Mouse (Mus musculus): Measurements from ENCODE around the gene Eipr1. TPM values are rescaled to one million over a fixed set of nuclear protein-coding genes. Genes with fewer than 3 reads are reported as not detected.

The Eipr1 gene
- polyA plus RNA-seq, 1 experiment from 2014 or later = 22.4 TPM

Other genes starting within 250 kb of the Eipr1 start
- gene Dcdc2c, start 199.4 kb upstream of the Eipr1 start, polyA plus RNA-seq (2015; fragmentation: Nextera tagmentation; extraction: Ambion mirVana) = 0.06 TPM in 1 of 2 replicates, not detected in the other
- not detected in 2 replicates for gene Allc, start 169.3 kb upstream of the Eipr1 start, polyA plus RNA-seq (2015; fragmentation: Nextera tagmentation; extraction: Ambion mirVana)
- 0.57 and 0.85 TPM in 2 replicates for gene Colec11, start 128.4 kb upstream of the Eipr1 start, polyA plus RNA-seq (2015; fragmentation: Nextera tagmentation; extraction: Ambion mirVana)
- 726 and 771 TPM in 2 replicates for gene Rps7, start 115.8 kb upstream of the Eipr1 start, polyA plus RNA-seq (2015; fragmentation: Nextera tagmentation; extraction: Ambion mirVana)
- 17.2 and 18.1 TPM in 2 replicates for gene Rnaseh1, start 102.2 kb upstream of the Eipr1 start, polyA plus RNA-seq (2015; fragmentation: Nextera tagmentation; extraction: Ambion mirVana)
- 50.9 and 55.2 TPM in 2 replicates for gene Adi1, start 76.6 kb upstream of the Eipr1 start, polyA plus RNA-seq (2015; fragmentation: Nextera tagmentation; extraction: Ambion mirVana)
- 16.6 and 16.7 TPM in 2 replicates for gene Trappc12, start 1.3 kb upstream of the Eipr1 start, polyA plus RNA-seq (2015; fragmentation: Nextera tagmentation; extraction: Ambion mirVana)